Mouse (Mus musculus) intestine, embryonic 16.5 days (tissue): Measurements from ENCODE around the gene Ppp1r12b. TPM values are rescaled to one million over a fixed set of nuclear protein-coding genes. Genes with fewer than 3 reads are reported as not detected.
A peak's percentile ranks its signal among the peaks of the same experiment; 100 is the strongest.
"Not testable (repeated sequence)": the region's sequence is repeated elsewhere in the genome, so short reads cannot be mapped to it uniquely, and the experiment has no call there.

ENCODE experiments used
- ATAC-seq: fragments of 200-750 bp; cut with Nextera tagmentation; 2 replicates; pipeline ENCODE4 v1.8.0; 2017; ENCODE audit warnings: moderate TSS enrichment, moderate library complexity
- H3K27ac ChIP-seq: fragments of 300-500 bp; sonication (generic); 2 replicates; pipeline ENCODE4 v1.5.1; 2014; ENCODE audit warnings: mild to moderate bottlenecking, low read length
- H3K27me3 ChIP-seq: fragments of 300-500 bp; sonication (generic); replicated peaks from 2 replicates; pipeline ENCODE4 v1.6.1; 2014; ENCODE audit warnings: low read length, control low read depth, mixed read lengths; ENCODE audit not compliant: control insufficient read depth, insufficient read depth
- H3K36me3 ChIP-seq: fragments of 300-500 bp; sonication (generic); 2 replicates; pipeline ENCODE4 v1.6.1; 2014; ENCODE audit warnings: low read length, control low read depth; ENCODE audit not compliant: control insufficient read depth, insufficient read depth
- H3K4me1 ChIP-seq: fragments of 300-500 bp; sonication (generic); 2 replicates; pipeline ENCODE4 v1.6.1; 2014; ENCODE audit warnings: low read length, control low read depth, mixed read lengths; ENCODE audit not compliant: control insufficient read depth, insufficient read depth
- H3K4me2 ChIP-seq: fragments of 300-500 bp; sonication (generic); 2 replicates; pipeline ENCODE4 v1.6.1; 2014; ENCODE audit warnings: low read depth, low read length, control low read depth
- H3K4me3 ChIP-seq: fragments of 300-500 bp; sonication (generic); 2 replicates; pipeline ENCODE4 v1.5.1; 2014; ENCODE audit warnings: mild to moderate bottlenecking, low read length
- H3K9ac ChIP-seq: fragments of 300-500 bp; sonication (generic); 2 replicates; pipeline ENCODE4 v1.6.1; 2014; ENCODE audit warnings: low read depth, low read length
- H3K9me3 ChIP-seq: fragments of 300-500 bp; sonication (generic); 2 replicates; pipeline ENCODE4 v1.6.1; 2016; ENCODE audit warnings: low read length, control low read depth; ENCODE audit not compliant: control insufficient read depth
- WGBS: fragments of 180-500 bp; shearing (Covaris S2); extraction: QIAGEN DNeasy Blood & Tissue Kit; methylation state at CpG from one replicate; pipeline ENCODE4 v1.1.7; 2014; 5-methylcytosine and 5-hydroxymethylcytosine counted together
- polyA plus RNA-seq: library from polyadenylated mRNA; unstranded; fragments of >200 nt; fragmentation: Nextera tagmentation; extraction: Ambion mirVana; gene quantifications from 2 replicates; pipeline ENCODE4 v1.2.1, GENCODE M21; 2015

The Ppp1r12b gene
- polyA plus RNA-seq, 1 experiment from 2014 or later = 13.9 TPM

GRCm38 (mm10) chr1:134846295-134846988 is 109.3 kb downstream of the Ppp1r12b start:
- no peak overlapping the region for H3K4me3 ChIP-seq
- no peak overlapping the region for H3K27ac ChIP-seq
- no peak for ATAC-seq
- no peaks in the 10 kb centered on the region for H3K27me3 ChIP-seq
- H3K9me3 ChIP-seq = no peaks in the 10 kb centered on the region
- H3K4me2 ChIP-seq = no peak overlapping the region
- H3K9ac ChIP-seq = no peak overlapping the region
- H3K4me1 ChIP-seq = no peaks in the 10 kb centered on the region
- WGBS = 80% methylated on average over 10 of the region's 10 CpGs
- H3K36me3 ChIP-seq = no peaks in the 10 kb centered on the region

DNA sequence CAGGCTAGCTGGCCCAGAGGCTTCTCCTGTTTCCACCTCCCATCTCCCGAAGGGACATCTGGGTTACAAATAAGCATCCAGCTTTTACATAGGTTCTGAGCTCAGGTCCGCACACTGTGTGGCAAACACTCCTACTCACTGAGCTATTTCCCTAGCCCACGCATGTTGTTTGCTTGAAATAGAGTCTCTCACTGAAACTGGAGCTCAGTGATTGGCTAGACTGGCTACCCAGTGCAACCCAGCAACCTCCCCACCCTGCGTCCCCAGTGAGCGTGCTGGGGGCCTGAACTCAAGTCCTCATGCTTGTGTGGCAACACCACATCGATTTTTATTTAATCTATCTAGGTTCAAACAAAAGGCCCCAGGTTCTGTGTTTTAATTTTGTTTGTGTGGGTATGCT is 112.4 kb downstream of the Ppp1r12b start:
- H3K4me3 ChIP-seq = no peak overlapping the region
- H3K4me2 ChIP-seq = no peak overlapping the region
- no peaks in the 10 kb centered on the region for H3K27me3 ChIP-seq
- no peak for ATAC-seq
- no peaks in the 10 kb centered on the region for H3K9me3 ChIP-seq
- H3K9ac ChIP-seq = no peak overlapping the region
- no peaks in the 10 kb centered on the region for H3K4me1 ChIP-seq
- 93% methylated on average over 6 of the region's 6 CpGs for WGBS
- H3K27ac ChIP-seq = no peak overlapping the region
- H3K36me3 ChIP-seq = no peaks in the 10 kb centered on the region

GRCm38 (mm10) chr1:134836909-134837480 is 118.7 kb downstream of the Ppp1r12b start:
- Histone ChIP-seq H3K4me1 (no peaks in the 10 kb centered on the region), H3K27me3 (no peaks in the 10 kb centered on the region), H3K4me2 (no peak overlapping the region), H3K9ac (no peak overlapping the region), H3K36me3 (0 out of 2 replicates have a peak, but pooled peaks cover 5% of the 10 kb centered on the region), H3K4me3 (no peak overlapping the region), H3K9me3 (no peaks in the 10 kb centered on the region), H3K27ac (no peak overlapping the region)
- ATAC-seq = no peak
- WGBS = 77% methylated on average over 10 of the region's 10 CpGs

GRCm38 (mm10) chr1:134830881-134831280 is 124.9 kb downstream of the Ppp1r12b start:
- not testable (repeated sequence) for H3K27me3 ChIP-seq, H3K36me3 ChIP-seq, H3K4me3 ChIP-seq, H3K9me3 ChIP-seq, H3K4me1 ChIP-seq, ATAC-seq, H3K9ac ChIP-seq, H3K27ac ChIP-seq, H3K4me2 ChIP-seq
- 79% methylated on average over 3 of the region's 3 CpGs for WGBS

DNA sequence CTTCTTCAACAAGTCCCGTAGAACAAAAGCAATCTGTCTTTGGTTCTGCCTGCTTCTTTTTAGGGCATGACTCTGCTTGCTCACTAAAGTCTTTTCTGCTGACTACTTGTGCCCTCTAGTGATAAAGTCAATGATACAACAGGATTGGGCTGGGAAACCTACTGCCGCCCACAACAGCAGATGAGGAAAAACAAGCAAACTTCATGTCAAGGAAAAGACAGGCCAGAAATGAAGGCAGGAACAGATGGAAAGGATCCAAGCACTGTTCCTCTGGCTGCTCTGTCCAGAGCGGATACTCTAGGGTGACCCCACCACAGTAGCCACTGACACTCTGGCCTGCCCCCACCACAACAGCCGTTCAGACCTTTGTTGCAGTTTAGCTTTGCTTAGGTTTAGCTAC is 126.1 kb downstream of the Ppp1r12b start:
- Histone ChIP-seq H3K9ac (no peak overlapping the region), H3K4me1 (no peaks in the 10 kb centered on the region), H3K27me3 (no peaks in the 10 kb centered on the region), H3K9me3 (no peaks in the 10 kb centered on the region), H3K27ac (no peak overlapping the region), H3K36me3 (no peaks in the 10 kb centered on the region), H3K4me2 (no peak overlapping the region), H3K4me3 (no peak overlapping the region)
- ATAC-seq = peak; percentile 44; the same call in 1 of the 2 replicates
- WGBS = 40% methylated on average over 4 of the region's 4 CpGs

DNA sequence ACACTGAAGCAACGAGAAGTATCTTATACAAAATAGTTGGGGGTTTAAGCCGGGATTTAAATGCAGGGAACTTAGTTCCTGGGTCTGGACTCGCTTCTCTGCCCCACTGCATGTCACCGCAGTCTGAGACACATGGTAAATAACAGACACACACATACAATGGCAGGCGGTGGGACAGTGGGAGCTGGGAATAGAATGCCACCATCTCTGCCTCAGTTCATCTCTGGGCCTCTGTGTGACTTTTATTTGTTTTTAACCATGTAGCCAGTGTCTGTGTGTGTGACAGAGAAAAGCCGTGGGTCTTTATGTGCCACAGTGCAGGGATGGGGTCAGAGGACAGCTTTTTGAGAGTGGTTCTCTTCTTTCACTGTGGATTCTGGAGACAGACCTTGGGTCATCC is 130.8 kb downstream of the Ppp1r12b start:
- H3K4me2 ChIP-seq = no peak overlapping the region
- H3K9me3 ChIP-seq = no peaks in the 10 kb centered on the region
- peak overlapping the region; percentile 60 for H3K27ac ChIP-seq
- no peaks in the 10 kb centered on the region for H3K27me3 ChIP-seq
- H3K4me3 ChIP-seq = no peak overlapping the region
- 65% methylated on average over 6 of the region's 6 CpGs for WGBS
- no peaks in the 10 kb centered on the region for H3K4me1 ChIP-seq
- H3K36me3 ChIP-seq = no peaks in the 10 kb centered on the region
- no peak overlapping the region for H3K9ac ChIP-seq
- ATAC-seq = no peak

GRCm38 (mm10) chr1:134823842-134824241 is 131.9 kb downstream of the Ppp1r12b start:
- no peak overlapping the region for H3K4me2 ChIP-seq
- H3K9ac ChIP-seq = no peak overlapping the region
- peak overlapping the region; percentile 79 for H3K27ac ChIP-seq

DNA sequence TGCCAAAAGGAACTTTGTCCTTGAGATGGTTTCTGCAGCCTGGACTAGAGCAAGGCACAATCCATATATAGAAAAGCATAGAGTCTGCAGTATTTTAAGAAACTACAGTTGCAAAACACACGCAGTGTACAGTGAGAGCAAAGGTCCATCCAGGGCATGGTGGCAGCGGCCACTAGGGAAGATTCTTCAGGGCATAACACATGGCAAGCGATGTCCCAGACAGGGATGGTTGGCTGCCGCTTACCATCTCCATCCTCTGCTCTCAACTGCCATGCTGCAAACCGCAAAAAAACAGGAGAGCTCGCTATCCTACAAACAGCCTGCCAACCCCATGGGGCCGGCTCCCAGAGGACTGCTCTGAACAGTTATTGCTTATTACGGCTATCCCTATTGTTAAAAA is 132.4 kb downstream of the Ppp1r12b start:
- no peak overlapping the region for H3K9ac ChIP-seq
- peak; percentile 42; the same call in 1 of the 2 replicates for ATAC-seq
- no peak overlapping the region for H3K4me2 ChIP-seq
- H3K4me1 ChIP-seq = no peaks in the 10 kb centered on the region
- H3K36me3 ChIP-seq = no peaks in the 10 kb centered on the region
- H3K27me3 ChIP-seq = no peaks in the 10 kb centered on the region
- H3K4me3 ChIP-seq = no peak overlapping the region
- peak overlapping the region; percentile 69 for H3K27ac ChIP-seq
- 58% methylated on average over 8 of the region's 8 CpGs for WGBS
- no peaks in the 10 kb centered on the region for H3K9me3 ChIP-seq

More at GRCm38 (mm10) chr1:134823842-134824241, 131.9 kb downstream of the Ppp1r12b start:
- H3K4me1 ChIP-seq = no peaks in the 10 kb centered on the region
- H3K36me3 ChIP-seq = no peaks in the 10 kb centered on the region
- no peak overlapping the region for H3K4me3 ChIP-seq
- H3K27me3 ChIP-seq = no peaks in the 10 kb centered on the region
- no peak; the same call in 1 of the 2 replicates for ATAC-seq
- WGBS = 35% methylated on average over 7 of the region's 7 CpGs
- H3K9me3 ChIP-seq = no peaks in the 10 kb centered on the region

- H3K9ac ChIP-seq = no peak overlapping the region
- no peak for ATAC-seq
- H3K4me3 ChIP-seq = no peak overlapping the region
- WGBS = 79% methylated on average over 3 of the region's 3 CpGs
- H3K27me3 ChIP-seq = no peaks in the 10 kb centered on the region
- H3K4me1 ChIP-seq = no peaks in the 10 kb centered on the region; the same call in 1 of the 2 replicates
- no peaks in the 10 kb centered on the region for H3K36me3 ChIP-seq
- H3K27ac ChIP-seq = no peak overlapping the region
- no peak overlapping the region for H3K4me2 ChIP-seq
- H3K9me3 ChIP-seq = no peaks in the 10 kb centered on the region
Measured at GRCm38 (mm10) chr1:134820882-134821281, 134.9 kb downstream of the Ppp1r12b start.
